Mouse (Mus musculus) forebrain, embryonic 10.5 days (tissue): Measurements from ENCODE around the gene Cd8a. TPM values are rescaled to one million over a fixed set of nuclear protein-coding genes. Genes with fewer than 3 reads are reported as not detected.

Experiments used
- DNase-seq: peaks from one replicate; pipeline ENCODE4 v3.0.0-alpha.2; 2017; ENCODE audit warnings: low spot score; ENCODE audit errors: extremely low spot score
- H3K27ac ChIP-seq: fragments of 300-500 bp; sonication (generic); 2 replicates; pipeline ENCODE4 v1.5.1; 2016; ENCODE audit warnings: mild to moderate bottlenecking
- H3K27me3 ChIP-seq: fragments of 300-500 bp; sonication (generic); 2 replicates; pipeline ENCODE4 v1.6.1; 2016; ENCODE audit warnings: mild to moderate bottlenecking; ENCODE audit not compliant: poor library complexity, severe bottlenecking
- H3K36me3 ChIP-seq: fragments of 300-500 bp; sonication (generic); replicated peaks from 2 replicates; pipeline ENCODE4 v1.6.1; 2016; ENCODE audit warnings: mild to moderate bottlenecking, moderate library complexity
- H3K4me1 ChIP-seq: fragments of 300-500 bp; sonication (generic); 2 replicates; pipeline ENCODE4 v1.6.1; 2016
- H3K4me3 ChIP-seq: fragments of 300-500 bp; sonication (generic); 2 replicates; pipeline ENCODE4 v1.5.1; 2016; ENCODE audit warnings: mild to moderate bottlenecking, moderate library complexity
- H3K9me3 ChIP-seq: fragments of 300-500 bp; sonication (generic); 2 replicates; pipeline ENCODE4 v1.6.1; 2016; ENCODE audit warnings: mild to moderate bottlenecking, moderate library complexity
- WGBS: fragments of 180-500 bp; shearing (Covaris S2); methylation state at CpG from one replicate; pipeline ENCODE4 v1.1.7; 2016; 5-methylcytosine and 5-hydroxymethylcytosine counted together
- polyA plus RNA-seq: library from polyadenylated mRNA; unstranded; fragments of >200 nt; fragmentation: Nextera tagmentation; extraction: Ambion mirVana; gene quantifications from 2 replicates; pipeline ENCODE4 v1.2.1, GENCODE M21; 2016

Cd8a gene
- polyA plus RNA-seq, 1 experiment from 2014 or later = not detected

- H3K9me3 ChIP-seq = no peaks in the 10 kb centered on the region
- no peak for DNase-seq
- H3K27ac ChIP-seq = no peak overlapping the region
- no peaks in the 10 kb centered on the region for H3K27me3 ChIP-seq
- no peak overlapping the region for H3K4me3 ChIP-seq
- no peaks in the 10 kb centered on the region for H3K4me1 ChIP-seq
- peaks cover 31% of the 10 kb centered on the region for H3K36me3 ChIP-seq
- WGBS = 95% methylated on average over 6 of the region's 6 CpGs
These were observed 52.5 kb downstream of the Cd8a start for GRCm38 (mm10) chr6:71425681-71426080.

DNA sequence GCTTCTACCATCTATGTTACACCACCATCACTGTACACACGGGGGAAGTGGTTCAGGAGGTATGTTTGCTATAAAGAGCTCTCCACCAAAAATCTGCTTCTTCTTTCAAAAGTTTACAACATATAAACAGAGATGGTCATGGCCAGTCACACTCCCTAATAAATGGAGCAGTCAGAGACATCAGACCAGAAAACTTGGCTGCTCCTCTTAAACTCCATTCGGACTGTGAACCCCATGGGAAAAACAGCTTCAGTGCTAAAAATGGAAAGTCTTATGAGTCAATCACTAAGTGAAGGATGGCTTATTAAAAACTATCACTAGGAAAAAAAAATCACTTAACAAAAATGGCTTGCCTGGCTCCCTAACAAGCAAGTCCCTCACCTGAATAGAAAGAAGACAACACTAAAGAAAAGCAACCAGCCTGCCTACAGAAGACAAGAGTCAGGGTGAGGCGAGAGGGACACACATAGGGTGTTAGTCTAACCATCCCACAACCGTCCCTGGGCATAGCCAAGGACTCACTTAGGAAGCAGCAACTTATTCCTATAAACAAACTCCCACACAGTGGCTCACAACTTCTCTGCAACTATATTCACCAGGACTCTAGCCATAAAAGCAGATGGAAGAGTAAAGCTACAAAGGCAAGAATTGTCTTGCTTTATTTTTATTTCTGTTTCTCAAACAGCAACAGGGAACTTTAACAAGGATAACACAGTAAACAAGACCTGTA lies 54.9 kb downstream of the Cd8a start:
- no peak for DNase-seq
- no peaks in the 10 kb centered on the region for H3K27me3 ChIP-seq
- no peaks in the 10 kb centered on the region for H3K9me3 ChIP-seq
- WGBS = 91% methylated on average over 4 of the region's 4 CpGs
- H3K27ac ChIP-seq = no peak overlapping the region
- H3K4me1 ChIP-seq = no peaks in the 10 kb centered on the region
- H3K36me3 ChIP-seq = peaks cover 31% of the 10 kb centered on the region
- no peak overlapping the region for H3K4me3 ChIP-seq

Other genes with a start within 250 kb of the Cd8a start
- 4.3 and 4.7 TPM in 2 replicates for gene Thnsl2, start 229.0 kb upstream of the Cd8a start, polyA plus RNA-seq
- gene Fabp1, start 173.6 kb upstream of the Cd8a start, polyA plus RNA-seq = not detected in 2 replicates
- gene Krcc1, start 101.8 kb upstream of the Cd8a start, polyA plus RNA-seq = 30.1 and 31.9 TPM in 2 replicates
- gene Smyd1, start 51.2 kb upstream of the Cd8a start, polyA plus RNA-seq = 0.09 and 0.15 TPM in 2 replicates
- 0.09 TPM in 1 of 2 replicates, not detected in the other for gene Cd8b1, start 50.6 kb upstream of the Cd8a start, polyA plus RNA-seq
- 8.4 and 9.1 TPM in 2 replicates for gene Rmnd5a, start 67.2 kb downstream of the Cd8a start, polyA plus RNA-seq
- gene Rnf103, start 120.5 kb downstream of the Cd8a start, polyA plus RNA-seq = 9.0 and 9.6 TPM in 2 replicates
- gene Chmp3, start 170.4 kb downstream of the Cd8a start, polyA plus RNA-seq = 45.8 and 46.6 TPM in 2 replicates